Mouse (Mus musculus): Measurements from ENCODE around the gene Ggt6.

The Ggt6 gene

DNA sequence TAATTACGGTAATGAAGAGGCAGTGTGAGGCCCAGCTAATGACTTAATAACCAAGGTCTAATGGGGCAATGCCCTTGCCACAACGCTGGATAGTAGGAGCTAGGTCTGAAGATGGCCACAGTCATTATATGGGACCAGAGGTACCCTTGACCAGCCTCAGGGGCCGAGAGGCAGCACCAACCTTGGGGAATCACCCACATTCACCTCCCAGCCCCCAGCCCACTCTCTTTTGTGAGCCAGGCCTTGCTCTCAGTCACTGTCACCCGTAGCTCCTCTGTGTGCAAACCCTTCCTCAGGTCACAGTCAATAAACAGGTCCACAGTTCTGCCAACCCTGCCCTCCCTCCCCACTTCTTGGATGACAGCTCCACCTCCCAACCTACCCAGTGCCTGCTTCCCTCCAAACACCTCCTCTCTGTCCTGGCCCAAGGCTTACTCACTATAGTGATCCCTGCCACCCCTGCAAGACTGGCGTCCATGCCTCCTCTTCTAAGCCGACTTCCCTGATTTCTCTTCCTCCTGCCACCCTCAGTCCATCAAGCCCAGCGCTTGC lies 40.8 kb downstream of the Ggt6 start:
- 83% methylated on average over 7 of the region's 7 CpGs for WGBS

DNA sequence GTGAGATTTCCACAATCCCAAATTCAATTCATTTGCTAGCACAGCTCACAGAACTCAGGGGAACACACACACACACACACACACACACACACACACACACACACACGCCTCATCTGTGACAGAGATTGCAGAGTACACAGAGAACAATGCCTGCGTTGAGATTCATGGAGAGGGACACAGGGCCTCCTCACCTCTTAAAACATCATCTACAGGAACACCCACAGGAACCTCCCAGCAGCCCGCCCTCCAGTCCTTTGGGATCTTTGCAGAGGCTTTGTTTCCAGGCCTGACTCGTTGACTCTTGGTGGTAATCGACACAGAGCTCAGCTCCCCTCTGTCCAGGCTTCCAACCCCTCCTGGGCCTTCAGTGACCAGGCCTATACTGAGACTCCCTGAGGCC lies 41.9 kb downstream of the Ggt6 start:
- WGBS, result 48% methylated on average over 5 of the region's 5 CpGs

- 73% methylated on average over 1 of the region's 1 CpGs for WGBS
Observed at GRCm38 (mm10) chr11:72477653-72478052, 42.3 kb downstream of the Ggt6 start.

DNA sequence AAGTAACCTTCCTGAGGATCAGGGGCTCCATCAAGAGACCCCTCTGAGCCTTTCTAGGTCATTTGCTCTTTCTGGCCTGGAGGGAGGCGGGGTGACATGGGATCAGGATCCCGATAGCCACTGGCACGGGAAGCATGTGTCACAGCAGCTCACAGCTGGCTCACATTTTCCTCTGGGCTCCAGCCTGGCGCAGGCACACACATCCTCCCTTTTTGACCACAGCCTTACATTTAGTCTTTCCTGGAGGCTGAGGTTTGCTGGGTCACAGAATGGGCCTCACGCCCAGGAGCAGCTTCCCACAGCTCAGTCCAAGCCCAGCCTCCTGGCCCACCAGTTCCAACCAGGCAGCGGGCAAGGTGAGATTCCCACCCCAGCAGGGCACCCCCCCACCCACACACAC lies 42.9 kb downstream of the Ggt6 start:
- WGBS, result 49% methylated on average over 6 of the region's 6 CpGs

DNA sequence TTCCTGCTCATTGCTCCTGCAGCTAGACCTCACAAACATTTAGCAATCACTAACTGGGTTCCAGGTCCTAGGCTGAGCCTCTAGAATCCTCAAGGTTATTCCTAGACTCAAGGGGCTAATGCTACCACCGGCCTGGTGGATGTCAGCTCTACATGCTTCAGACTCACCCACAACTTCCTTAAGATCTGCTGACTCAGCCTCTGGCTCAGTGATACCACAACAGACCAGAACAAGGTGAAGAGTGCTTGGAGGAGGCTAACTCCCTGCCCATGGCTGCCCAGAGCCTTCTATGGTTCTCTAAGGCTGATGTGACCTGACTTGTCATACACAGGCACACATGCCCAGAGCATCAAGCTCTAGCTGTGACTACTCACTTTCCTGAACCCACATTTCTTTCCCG lies 44.2 kb downstream of the Ggt6 start:
- WGBS, result 67% methylated on average over 2 of the region's 2 CpGs

GRCm38 (mm10) chr11:72481313-72481712 lies 46.0 kb downstream of the Ggt6 start:
- 48% methylated on average over 5 of the region's 5 CpGs for WGBS

DNA sequence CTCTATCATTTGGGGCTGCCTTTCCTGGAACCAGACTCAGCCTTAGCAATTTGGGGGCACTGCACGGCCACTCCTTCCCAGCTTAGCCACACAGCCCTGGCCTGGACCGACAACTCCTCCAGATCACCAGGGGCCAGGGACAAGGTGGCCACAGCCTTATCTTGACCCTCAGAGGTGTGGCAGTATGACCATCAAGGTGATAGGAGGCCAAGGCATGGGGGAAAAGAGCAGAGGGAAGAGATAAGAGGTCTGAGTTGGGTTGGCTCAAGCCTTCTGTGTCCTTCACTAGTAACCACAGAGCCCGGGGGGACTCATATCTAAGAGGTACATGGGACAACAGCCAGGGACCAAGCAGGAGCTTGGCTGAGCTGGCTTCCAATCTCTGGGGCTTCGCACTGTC lies 46.6 kb downstream of the Ggt6 start:
- 85% methylated on average over 4 of the region's 4 CpGs for WGBS

GRCm38 (mm10) chr11:72484549-72484948 lies 49.2 kb downstream of the Ggt6 start:
- 70% methylated on average over 6 of the region's 6 CpGs for WGBS

- 24% methylated on average over 5 of the region's 5 CpGs for WGBS
Observed at GRCm38 (mm10) chr11:72485157-72485556, 49.8 kb downstream of the Ggt6 start.

DNA sequence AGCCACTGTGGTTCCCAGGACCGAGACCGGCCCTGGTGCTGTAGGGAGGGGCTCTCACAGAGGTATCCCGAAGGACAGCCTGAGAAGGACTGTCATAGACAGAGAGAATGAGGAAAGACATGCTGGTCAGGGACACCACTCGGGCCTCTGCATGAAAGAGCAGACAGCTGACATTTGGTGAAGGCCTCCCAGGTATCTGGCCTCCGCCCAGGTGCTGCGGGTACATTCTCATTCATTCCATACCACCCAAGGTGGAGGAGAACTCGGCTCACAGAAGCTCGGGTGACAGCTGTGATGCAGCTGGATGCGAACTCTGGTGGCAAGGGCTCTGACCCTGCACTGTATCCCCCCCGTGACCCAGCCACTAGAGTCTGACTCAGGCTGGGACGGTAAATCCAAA lies 50.6 kb downstream of the Ggt6 start:
- WGBS, result 74% methylated on average over 11 of the region's 11 CpGs

DNA sequence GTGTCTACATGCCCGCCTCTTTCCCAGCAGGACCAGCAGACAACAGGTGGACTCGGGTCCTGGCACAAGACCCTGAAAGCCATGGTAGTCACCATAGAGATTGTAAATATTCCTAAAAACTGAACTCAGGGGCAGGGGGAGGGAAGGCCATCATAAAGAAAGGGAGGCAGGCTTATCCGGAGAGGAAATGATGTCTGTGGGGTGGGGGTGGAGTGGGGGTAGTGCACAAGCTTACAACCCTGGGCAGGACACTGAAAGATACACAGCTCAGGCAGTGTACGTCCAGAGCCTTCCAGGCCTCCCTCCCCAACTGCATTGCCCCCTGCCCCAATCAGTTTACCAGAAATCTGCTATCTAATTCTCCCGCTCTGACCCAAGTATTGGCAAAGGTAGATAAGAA lies 51.8 kb downstream of the Ggt6 start:
- WGBS, result 62% methylated on average over 5 of the region's 5 CpGs

- WGBS, result 58% methylated on average over 2 of the region's 2 CpGs
Observed at GRCm38 (mm10) chr11:72487739-72488138, 52.4 kb downstream of the Ggt6 start.
